Mouse (Mus musculus) mesoderm, embryonic 11.5 days (tissue): Measurements from ENCODE around the gene Zyx.

ENCODE experiments used
- DNase-seq: peaks from one replicate; pipeline ENCODE4 v3.0.0-alpha.2; 2012; ENCODE audit warnings: low read depth, low spot score

Zyx gene

DNA sequence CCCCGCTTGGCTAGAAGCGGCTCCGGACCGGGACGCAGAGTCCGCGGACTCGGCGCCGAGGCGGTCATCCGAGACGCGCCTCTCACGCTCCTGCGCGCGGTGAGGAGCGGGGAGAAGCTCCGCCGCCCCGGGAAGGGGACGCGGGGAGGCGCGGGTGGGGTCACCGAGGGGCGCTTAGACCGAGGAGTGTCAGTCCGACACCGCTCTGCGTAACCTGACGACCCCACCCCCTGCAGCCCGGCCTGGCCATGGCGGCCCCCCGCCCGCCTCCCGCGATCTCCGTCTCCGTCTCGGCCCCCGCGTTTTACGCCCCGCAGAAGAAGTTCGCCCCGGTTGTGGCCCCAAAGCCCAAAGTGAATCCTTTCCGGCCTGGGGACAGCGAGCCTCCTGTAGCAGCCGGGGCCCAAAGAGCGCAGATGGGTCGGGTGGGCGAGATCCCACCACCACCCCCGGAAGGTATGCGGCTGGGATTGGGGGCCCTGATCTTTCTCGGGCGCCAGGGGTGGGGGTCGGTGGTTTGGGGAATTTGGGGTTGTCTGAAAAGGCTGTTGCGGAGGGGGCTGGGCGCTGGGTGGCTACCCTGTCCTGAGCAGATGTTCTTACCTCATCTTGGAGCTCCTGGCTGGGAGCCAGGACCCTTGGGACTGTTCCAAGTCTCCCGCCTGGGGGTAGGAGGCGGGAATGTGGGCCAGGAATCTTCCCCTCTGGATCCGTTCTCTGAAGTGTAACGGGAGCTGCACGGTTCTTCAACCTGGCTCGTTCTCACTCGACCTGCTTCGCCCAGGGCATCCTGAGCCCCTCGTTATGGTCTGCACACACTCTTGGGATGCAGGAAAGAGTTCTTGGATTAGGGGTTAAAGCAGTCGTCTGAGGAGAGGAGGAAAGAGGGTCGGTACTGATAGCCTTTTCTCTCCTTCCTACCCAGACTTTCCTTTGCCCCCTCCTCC lies 864 bp downstream of the Zyx start:
- peak; percentile 88 for DNase-seq

DNA sequence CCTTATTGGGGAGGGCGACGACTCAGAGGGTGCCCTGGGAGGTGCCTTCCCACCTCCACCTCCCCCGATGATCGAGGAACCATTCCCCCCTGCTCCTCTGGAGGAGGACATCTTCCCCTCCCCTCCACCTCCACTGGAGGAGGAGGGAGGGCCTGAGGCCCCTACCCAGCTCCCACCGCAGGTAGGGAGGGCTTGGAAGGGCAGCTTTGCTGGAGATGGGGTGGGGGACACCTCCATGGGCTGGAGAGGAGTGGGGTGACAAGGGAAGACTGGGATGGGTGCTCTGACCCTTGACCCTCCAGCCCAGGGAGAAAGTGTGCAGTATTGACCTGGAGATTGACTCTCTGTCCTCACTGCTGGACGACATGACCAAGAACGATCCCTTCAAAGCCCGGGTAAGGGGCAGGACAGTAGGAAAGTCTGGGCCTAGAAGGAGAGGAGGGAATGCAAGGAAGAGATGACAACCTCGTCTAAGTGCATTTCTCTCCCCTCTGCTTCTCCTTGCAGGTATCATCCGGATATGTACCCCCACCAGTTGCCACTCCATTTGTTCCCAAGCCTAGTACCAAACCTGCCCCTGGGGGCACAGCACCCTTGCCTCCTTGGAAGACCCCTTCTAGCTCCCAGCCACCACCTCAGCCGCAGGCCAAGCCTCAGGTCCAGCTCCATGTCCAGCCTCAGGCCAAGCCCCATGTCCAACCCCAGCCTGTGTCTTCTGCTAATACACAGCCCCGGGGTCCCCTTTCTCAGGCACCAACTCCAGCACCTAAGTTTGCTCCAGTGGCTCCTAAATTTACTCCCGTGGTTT lies 1.7 kb downstream of the Zyx start:
- no peak for DNase-seq

DNA sequence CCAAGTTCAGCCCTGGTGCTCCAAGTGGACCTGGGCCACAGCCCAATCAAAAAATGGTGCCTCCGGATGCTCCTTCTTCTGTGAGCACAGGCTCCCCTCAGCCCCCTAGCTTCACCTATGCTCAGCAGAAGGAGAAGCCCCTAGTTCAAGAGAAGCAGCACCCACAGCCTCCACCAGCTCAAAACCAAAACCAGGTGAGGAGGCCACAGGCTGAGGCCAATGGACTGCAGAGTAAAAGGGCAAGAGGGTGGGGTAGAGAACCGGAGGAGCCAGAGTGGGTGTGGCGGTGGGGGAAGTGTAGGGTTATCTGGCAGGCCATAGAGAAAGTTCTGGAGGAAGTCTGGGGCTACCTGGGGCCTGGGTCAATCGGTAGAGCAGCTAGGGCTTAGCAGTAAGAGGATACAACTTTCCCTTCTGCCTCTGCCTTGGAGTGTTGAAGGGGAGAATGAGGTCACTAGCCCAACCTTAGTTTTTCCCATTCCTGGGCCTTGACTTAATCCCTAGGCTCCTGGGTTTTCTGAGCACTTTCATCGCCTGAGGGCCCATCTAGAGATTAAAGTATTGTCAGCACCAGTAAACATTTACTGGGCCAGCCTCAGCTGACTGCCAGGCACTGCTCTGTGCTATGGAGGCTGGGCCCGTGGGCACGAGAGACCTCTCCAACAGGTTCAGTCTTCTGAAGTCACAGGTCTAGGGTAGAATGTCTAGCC lies 2.5 kb downstream of the Zyx start:
- DNase-seq: no peak

DNA sequence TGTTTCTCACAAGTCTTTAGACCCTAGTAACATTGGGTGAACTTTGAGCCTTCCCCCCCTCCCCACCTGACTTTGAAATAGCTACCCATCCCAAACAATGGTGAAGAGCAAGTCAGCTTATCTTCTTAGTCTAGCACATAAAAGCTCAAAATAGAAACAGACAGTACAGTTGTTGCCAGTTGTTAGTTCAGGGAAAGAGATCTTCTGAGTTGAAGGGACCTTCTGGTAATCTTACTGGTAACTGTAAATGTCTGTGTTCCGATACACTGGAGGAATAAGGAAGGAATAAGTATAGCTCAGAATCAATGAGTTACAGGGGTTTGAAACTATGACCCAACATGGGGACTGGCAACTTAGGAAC lies 3.0 kb downstream of the Zyx start:
- DNase-seq: no peak

DNA sequence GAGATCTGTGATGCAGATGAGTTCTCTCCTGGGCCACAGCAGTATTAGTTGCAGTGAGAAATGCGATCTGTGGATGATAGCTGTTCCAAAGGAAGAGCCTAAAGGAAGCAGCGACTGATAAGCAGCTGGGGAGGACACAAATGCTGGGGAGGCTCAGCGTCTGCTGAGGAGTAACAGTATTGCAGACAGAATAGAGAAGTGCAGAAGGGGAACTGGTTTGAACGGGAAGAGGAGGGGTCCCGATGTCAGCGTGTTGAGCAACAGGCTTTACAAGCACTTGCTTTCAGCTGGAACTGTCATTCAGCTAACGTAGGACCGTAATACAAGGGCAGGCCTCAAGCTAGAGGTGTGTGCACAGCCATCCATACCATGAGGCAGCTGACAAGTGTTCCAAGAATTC lies 3.8 kb downstream of the Zyx start:
- no peak for DNase-seq

DNA sequence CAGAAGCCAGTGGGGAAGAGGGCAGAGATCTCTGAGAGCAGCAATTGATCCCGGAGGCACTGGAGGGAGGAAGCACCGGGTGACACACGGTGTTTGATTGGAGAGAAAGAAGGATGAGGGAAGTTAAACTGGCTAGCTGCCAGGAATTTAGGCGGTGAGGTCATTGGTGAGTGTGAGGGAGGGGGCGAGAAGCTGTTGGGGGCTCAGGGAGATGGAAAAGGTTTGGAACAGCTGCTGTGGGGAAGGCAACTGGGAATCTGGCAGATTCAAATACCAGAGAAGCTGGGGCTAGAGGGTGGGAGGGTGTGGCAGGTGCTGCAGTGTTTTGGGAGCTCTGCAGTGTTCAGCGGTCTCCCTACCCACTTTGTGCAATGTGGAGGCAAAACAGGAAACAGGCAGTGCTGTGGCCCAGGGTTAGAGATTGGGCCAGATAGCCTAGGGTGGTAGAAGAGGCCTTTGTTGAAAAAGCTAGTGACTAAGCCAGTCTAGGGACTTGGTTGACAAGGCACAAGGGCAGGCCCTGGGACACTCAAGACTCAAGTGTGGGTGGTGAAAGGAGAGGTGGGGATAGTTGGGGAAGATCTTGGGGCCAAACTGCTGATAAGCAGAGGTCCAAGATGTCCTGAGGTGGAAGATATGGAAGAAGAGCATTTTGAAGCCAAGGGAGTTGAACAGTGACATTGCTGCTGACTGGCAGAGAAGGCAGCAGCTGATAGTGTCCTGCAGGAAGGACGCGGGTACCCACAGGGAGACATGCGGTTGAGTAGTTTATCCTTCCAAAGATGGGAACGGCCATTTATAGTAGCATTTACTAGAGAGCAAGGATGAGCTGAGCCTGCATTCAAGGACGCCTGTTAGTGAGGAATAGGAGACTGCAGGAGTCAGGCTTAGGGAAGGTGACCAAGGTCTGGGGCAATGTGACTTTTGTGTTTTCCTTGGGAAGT lies 4.9 kb downstream of the Zyx start:
- DNase-seq: peak; percentile 59

DNA sequence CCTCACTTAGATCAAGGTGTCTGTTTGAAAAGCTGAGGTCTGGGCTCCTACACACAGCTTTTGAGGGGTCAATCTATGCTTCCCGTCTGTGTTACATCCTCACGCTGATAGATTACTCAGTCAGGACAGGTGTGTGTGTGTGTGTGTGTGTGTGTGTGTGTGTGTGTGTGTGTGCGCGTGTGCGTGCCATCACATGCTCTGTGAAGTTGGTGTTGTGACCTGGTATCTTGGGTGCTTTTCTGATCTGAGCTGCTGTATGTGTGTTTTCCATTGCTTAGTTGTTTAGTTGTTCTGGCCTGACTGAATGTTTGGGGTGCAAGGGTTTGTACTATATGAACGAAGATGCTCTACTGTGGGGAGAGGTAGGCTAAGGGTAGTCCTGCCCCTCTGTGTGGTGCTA lies 5.9 kb downstream of the Zyx start:
- no peak for DNase-seq

DNA sequence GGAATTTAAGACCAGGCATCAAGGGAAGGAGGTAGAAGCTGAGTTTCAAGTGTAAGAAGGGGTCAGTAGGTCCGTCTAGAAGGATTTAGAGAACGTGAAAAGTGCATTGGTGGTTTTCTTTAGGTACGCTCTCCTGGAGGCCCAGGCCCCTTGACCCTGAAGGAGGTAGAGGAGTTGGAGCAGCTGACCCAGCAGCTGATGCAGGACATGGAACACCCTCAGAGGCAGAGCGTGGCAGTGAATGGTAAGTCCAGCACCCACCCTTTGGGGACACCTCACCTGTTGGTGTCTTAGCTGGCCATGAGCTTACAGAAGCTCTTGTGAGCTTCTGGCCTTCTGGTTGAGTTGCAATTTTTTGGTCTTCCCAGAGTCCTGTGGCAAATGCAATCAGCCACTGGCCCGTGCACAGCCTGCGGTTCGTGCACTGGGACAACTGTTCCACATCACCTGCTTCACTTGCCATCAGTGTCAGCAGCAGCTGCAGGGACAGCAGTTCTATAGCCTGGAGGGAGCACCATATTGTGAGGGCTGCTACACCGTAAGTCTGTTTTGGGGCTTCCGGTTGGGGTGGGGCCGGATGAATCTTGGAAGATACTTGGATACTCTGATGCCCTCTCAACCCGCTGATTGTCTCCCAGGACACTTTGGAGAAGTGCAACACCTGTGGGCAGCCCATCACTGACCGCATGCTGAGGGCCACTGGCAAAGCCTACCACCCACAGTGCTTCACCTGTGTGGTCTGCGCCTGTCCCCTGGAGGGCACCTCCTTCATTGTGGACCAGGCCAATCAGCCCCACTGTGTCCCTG lies 6.6 kb downstream of the Zyx start:
- no peak for DNase-seq

DNA sequence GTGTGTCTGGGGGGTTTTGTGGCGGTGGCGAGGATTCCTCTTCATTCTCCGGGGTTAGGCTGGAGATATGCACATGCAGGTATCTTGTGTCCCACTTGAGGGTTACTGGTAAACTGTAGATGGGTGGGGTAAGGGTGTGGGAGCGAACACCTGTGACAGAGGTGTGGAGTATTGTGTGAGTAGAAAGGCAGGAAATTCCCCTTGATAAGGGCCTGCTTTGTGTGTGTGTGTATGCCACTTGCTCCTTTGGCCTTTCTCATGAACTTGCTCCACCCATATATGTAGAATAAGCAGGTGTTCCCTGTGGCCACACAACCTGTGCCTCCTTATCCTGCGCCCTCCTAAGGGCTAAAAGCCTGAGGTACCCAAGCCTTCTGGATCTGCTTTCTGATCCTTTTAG lies 7.5 kb downstream of the Zyx start:
- DNase-seq: no peak

DNA sequence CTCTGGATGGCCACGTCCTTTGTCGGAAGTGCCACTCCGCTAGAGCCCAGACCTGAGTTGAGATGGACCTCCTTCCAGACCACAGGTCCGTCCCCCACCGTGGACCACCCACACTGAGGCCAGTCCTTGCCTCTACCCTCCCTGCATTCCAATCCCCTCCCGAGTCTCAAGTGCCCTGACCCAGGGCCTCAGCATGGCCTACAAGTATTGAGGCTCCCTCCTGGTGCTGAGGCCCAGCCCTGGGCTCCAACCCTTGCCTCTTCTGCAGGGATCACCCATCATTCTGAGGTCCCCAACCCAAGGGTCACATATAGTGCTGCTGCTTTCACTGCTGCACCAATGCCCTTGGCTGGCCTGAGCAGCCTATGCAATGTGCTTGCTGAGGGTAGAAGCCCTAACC lies 8.5 kb downstream of the Zyx start:
- DNase-seq: no peak

DNA sequence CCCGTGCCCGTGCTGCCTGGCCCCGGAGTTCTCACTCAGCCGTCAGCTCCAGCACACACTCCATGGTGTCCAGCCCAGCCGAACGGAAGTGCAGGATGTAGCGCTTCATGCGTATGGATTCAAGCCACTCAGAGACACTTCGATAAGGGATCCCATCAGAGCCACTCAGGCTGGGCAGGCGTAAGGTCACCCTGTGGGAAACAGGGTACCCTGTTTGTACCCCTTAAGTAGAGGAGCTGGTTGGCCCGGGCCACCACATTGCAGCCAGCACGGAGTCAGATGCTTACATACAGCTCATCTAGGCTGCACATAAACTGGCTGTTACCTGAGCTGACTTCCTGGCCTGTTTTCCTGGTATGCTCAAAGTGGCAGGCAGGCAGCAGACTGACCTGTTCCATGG lies 9.5 kb downstream of the Zyx start:
- DNase-seq: no peak

DNA sequence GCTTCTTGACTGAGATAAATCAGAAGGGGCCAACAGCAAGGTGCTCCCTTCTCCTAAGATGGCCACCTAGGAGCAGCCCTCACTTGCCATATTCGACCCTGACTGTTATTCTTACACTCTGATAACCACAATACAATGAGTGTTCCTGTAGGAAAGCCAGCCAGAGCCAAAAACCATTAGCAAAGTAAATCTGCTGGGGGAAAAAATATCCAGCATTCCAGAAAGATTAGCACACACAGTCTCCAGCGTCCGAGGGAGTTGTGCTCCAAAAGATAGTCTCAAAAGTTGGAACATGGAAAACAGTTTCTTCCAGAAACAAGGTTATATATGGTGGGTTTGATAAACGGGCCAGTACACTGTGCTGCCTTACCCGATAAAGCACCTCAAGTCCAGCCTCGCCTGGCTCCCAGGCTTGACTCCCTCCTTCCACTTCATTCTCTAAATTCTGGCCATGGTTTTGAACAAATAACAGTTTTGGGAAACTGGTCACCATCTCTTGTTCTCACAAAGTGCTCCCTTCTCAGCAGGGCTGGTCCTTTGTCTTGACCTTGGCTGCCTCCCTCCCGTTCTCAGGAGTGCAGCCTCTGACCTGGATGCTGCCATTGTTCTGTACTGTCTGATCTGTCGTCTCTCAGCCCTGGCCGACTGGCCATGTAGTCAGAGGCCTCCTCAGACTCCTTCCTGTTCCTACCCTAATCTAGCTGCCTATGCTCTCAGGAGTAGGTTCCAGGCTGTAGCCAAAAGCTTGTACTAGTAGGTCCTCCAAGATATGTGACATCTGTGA lies 10.1 kb downstream of the Zyx start:
- DNase-seq: no peak

DNA sequence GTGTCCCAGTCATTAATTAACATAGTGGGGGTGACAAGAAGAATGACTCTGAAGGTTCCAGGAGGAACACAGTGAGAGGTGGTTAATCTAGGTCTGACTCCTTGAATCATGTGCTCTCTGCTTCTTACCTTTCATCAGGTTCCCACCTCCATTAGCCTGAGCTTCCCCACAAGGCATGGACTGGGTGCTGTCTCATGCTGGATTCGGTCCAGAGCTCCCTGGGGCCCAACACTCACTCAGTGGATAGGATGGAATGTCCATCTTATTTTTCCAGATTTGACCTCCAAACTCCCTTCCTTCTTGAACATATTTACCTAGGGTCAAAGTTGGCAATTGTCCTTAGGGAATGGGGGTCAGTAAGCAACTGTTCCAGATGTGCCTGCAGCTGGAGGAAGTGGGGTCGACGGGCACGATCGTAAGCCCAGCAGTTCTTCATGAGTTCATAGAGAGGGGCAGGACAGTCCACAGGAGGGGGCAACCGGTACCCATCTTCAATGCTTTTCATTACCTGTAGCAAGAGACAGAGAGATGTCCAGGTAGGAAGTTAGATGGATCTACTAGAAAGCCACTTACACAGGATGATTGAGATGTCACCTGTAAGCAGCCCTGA lies 10.9 kb downstream of the Zyx start:
- no peak for DNase-seq

DNA sequence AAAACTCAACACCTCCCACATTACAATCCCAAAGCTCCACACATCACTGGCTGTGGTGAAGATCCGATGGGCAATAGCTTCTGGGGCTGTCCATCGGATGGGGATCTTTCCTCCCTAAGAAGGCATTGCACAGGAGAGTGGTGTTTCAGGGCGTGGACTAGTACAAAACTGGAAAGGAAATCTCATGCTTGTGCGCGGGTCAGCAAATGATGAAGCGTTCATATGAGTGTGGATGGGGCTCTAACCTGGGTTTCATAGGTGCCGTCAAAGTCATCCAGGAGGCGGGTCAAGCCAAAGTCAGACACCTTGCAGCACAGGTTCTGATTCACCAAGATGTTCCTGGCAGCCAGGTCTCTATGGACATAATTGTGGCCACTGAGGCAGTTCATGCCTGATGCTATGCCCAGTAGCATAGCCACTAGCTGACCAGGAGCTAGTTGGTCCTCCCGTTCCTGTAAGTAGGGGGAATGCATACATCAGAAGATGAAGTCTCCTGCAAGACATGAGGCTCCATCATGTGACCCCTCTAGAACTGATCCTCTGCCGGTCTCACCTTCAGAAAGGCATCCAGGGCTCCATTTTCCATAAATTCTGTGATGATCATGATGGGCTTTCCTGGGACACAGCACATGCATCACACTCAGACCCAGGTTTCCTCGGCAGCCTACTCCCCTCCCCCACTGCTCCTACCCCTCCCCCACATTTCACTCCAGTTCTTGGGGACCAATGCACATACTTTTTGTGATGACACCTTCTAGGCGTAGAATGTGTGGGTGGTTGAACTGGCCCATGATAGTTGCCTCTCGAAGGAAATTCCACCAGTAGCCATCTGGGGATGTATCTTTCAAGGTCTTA lies 11.8 kb downstream of the Zyx start:
- no peak for DNase-seq

DNA sequence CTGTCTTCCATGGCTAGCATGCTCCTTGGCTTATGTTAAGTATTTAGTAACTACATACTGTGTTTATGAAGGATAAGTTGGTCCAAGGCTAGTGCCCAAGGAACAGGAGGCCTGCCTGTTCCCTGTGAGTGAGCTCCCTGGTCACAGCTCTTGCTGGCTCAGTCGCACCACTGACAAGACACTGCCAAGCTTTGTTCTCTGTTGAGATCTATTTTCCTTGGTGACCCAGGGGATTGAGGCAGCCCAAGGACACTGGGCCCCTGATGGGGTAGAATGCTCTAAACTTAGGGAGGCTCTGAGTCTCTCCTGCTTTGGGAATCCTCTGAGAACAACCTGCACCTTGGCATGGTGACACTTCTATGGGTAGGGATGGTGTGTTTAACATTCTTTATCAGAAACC lies 12.6 kb downstream of the Zyx start:
- DNase-seq: no peak

DNA sequence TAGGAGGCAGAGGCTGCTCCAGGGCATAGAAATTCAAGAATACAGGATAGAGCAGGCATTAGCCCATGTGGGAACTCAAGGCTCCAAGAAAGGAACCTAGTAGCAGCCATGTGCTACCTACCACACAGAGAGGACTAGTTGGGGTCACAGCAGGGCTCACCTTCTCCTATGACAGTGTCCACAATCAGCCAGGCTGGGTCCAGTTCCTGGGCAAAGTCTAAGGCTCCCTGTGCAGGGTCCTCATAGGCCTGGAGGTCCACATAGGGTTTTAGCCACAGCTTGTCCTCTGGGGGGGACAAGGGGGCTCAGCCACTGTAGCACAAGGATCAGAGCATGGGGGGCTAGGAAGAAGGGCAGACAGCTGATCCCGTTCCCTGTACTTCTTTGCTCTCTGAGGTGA lies 13.1 kb downstream of the Zyx start:
- DNase-seq: no peak

DNA sequence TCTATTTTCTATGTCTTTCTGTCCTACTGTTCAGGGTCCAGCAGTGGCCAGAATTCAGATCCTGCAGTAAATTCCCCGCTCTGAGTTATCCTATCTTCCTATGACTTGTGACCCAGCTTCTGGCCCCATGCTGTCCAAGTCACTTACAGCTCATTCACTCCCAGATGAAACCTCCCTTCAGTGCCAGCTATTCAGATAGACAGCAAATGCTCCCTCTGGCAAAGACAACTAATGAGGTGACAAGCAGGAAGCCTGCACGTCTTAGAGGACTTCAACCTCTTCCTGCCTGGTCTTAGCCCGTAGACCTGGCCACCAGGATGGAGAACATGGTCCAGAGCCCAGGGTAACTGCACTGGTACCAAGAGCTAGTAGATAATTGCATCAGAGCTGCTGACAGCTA lies 13.5 kb downstream of the Zyx start:
- no peak for DNase-seq

DNA sequence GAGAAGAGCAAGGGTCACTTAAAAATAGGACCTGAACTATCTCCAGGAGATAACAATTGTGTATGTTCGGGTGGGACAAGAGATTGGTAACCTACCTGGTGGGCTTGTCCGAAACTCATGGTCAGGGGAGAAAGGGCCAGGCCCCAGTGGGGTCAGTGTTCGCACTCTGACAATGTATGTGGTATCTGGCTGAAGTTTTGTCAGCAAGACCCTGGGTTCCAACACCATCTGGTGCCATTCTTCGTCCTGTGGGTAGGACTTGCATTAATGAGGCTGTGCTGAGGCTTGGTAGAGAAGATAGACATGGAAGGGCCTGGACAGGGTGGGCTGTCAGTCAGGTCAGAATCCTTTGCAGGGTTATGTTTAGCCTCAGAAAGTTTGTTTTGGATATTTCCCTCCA lies 14.6 kb downstream of the Zyx start:
- DNase-seq: no peak
